Mouse (Mus musculus) liver, embryonic 14.5 days (tissue): ENCODE results near the gene Notch2. TPM values are rescaled to one million over a fixed set of nuclear protein-coding genes. Genes with fewer than 3 reads are reported as not detected.

ENCODE experiments used
- ATAC-seq: fragments of 200-750 bp; cut with Nextera tagmentation; 2 replicates; pipeline ENCODE4 v1.8.0; 2017; ENCODE audit warnings: moderate number of reproducible peaks, mild to moderate bottlenecking, moderate library complexity; ENCODE audit not compliant: insufficient read depth
- DNase-seq, 3 experiments: peaks; one replicate each; pipeline ENCODE4 v3.0.0-alpha.2; 2012 to 2013; ENCODE audit warnings: low read depth in 3 of 3, low spot score in 3 of 3
- H3K27ac ChIP-seq: fragments of 300-500 bp; sonication (generic); 2 replicates; pipeline ENCODE4 v1.5.1; 2014; ENCODE audit warnings: moderate library complexity, mild to moderate bottlenecking, control low read depth, inconsistent platforms
- H3K27me3 ChIP-seq: fragments of 300-500 bp; sonication (generic); 2 replicates; pipeline ENCODE4 v1.6.1; 2014; ENCODE audit warnings: mild to moderate bottlenecking, low read length, moderate library complexity; ENCODE audit not compliant: control insufficient read depth, insufficient read depth
- H3K36me3 ChIP-seq: fragments of 300-500 bp; sonication (generic); replicated peaks from 2 replicates; pipeline ENCODE4 v1.6.1; 2014; ENCODE audit warnings: low read depth; ENCODE audit not compliant: control insufficient read depth, insufficient read depth
- H3K4me1 ChIP-seq, 2 experiments: fragments of 200-500 bp in 1 of 2; fragments of 300-500 bp in 1 of 2; sonication (generic) in 1 of 2; replicated peaks; 2 replicates each; pipeline ENCODE4 v1.6.1; 2012 to 2014; ENCODE audit warnings: antibody characterized with exemption in 1 of 2, inconsistent platforms in 1 of 2, low read length in 1 of 2; ENCODE audit not compliant: control insufficient read depth in 2 of 2, insufficient read depth in 2 of 2
- H3K4me2 ChIP-seq: fragments of 300-500 bp; sonication (generic); 2 replicates; pipeline ENCODE4 v1.6.1; 2014; ENCODE audit warnings: low read depth, mild to moderate bottlenecking, control low read depth, moderate library complexity
- H3K4me3 ChIP-seq, 2 experiments: fragments of 200-500 bp in 1 of 2; fragments of 300-500 bp in 1 of 2; sonication (generic) in 1 of 2; 2 replicates each; pipeline ENCODE4 v1.5.1; 2012 to 2014; ENCODE audit warnings: low read depth in 2 of 2, low read length in 2 of 2, mild to moderate bottlenecking in 2 of 2, control low read depth in 1 of 2, inconsistent platforms in 1 of 2, moderate library complexity in 1 of 2; ENCODE audit not compliant: insufficient read depth in 1 of 2
- H3K9ac ChIP-seq: fragments of 300-500 bp; sonication (generic); replicated peaks from 2 replicates; pipeline ENCODE4 v1.6.1; 2014; ENCODE audit warnings: mild to moderate bottlenecking, control low read depth, moderate library complexity
- H3K9me3 ChIP-seq: fragments of 300-500 bp; sonication (generic); 2 replicates; pipeline ENCODE4 v1.6.1; 2016; ENCODE audit warnings: low read length, mixed read lengths; ENCODE audit not compliant: control insufficient read depth
- CTCF ChIP-seq: IDR thresholded peaks from 2 replicates; pipeline ENCODE4 v1.5.1; 2016; ENCODE audit warnings: antibody characterized with exemption, low read depth, control low read depth
- EP300 ChIP-seq: IDR thresholded peaks from 2 replicates; pipeline ENCODE4 v1.6.1; 2016; ENCODE audit warnings: antibody characterized with exemption, low read depth
- WGBS: fragments of 180-500 bp; shearing (Covaris S2); extraction: QIAGEN DNeasy Blood & Tissue Kit; methylation state at CpG from one replicate; pipeline ENCODE4 v1.1.7; 2014; ENCODE audit not compliant: insufficient replicate concordance; 5-methylcytosine and 5-hydroxymethylcytosine counted together
- polyA plus RNA-seq, 2 experiments: library from polyadenylated mRNA; depleted of rRNA in 1 of 2; stranded (reverse) in 1 of 2; unstranded in 1 of 2; fragments of >200 nt; fragmentation: Nextera tagmentation in 1 of 2; extraction: Ambion mirVana in 1 of 2; gene quantifications; 2 replicates each; pipeline versions ENCODE4 v1.2.1 to v1.2.3; 2012 to 2014

Notch2 gene
- polyA plus RNA-seq, 2 experiments: 3.0 to 5.4 TPM

GRCm38 (mm10) chr3:98094629-98095583 lies 81.6 kb downstream of the Notch2 start:
- no peak overlapping the region for H3K4me2 ChIP-seq
- no peak overlapping the region for H3K27ac ChIP-seq
- ATAC-seq (no peak), DNase-seq (no peak)
- no peak overlapping the region for H3K9ac ChIP-seq
- TF ChIP-seq CTCF (no peak), EP300 (no peak)
- no peaks in the 10 kb centered on the region for H3K27me3 ChIP-seq
- WGBS: 74% methylated on average over 17 of the region's 17 CpGs
- H3K36me3 ChIP-seq: no peaks in the 10 kb centered on the region; the same call in 1 of the 2 replicates
- no peaks in the 10 kb centered on the region for H3K4me1 ChIP-seq
- H3K4me3 ChIP-seq: no peak overlapping the region
- no peaks in the 10 kb centered on the region for H3K9me3 ChIP-seq

GRCm38 (mm10) chr3:98096981-98097380 lies 83.7 kb downstream of the Notch2 start:
- 82% methylated on average over 7 of the region's 7 CpGs for WGBS
- no peaks in the 10 kb centered on the region for H3K9me3 ChIP-seq
- no peaks in the 10 kb centered on the region for H3K27me3 ChIP-seq
- no peak overlapping the region for H3K9ac ChIP-seq
- ATAC-seq (no peak), DNase-seq (no peak)
- H3K4me1 ChIP-seq: no peaks in the 10 kb centered on the region
- H3K4me3 ChIP-seq: no peak overlapping the region
- no peak overlapping the region for H3K27ac ChIP-seq
- TF ChIP-seq EP300 (no peak), CTCF (no peak)
- H3K36me3 ChIP-seq: no peaks in the 10 kb centered on the region; the same call in 1 of the 2 replicates
- no peak overlapping the region for H3K4me2 ChIP-seq

- Histone ChIP-seq H3K4me3 (no peak overlapping the region), H3K27ac (no peak overlapping the region), H3K4me1 (no peaks in the 10 kb centered on the region), H3K9me3 (no peaks in the 10 kb centered on the region; the same call in 1 of the 2 replicates), H3K9ac (no peak overlapping the region), H3K27me3 (no peaks in the 10 kb centered on the region), H3K36me3 (peaks cover 10% of the 10 kb centered on the region), H3K4me2 (no peak overlapping the region)
- no peak for DNase-seq
- 82% methylated on average over 5 of the region's 5 CpGs for WGBS
- TF ChIP-seq EP300 (no peak), CTCF (no peak)
- no peak for ATAC-seq
Observed at GRCm38 (mm10) chr3:98098676-98099075, 85.3 kb downstream of the Notch2 start.

- WGBS: 76% methylated on average over 10 of the region's 10 CpGs
- Histone ChIP-seq H3K9ac (no peak overlapping the region), H3K27me3 (no peaks in the 10 kb centered on the region), H3K4me2 (no peak overlapping the region), H3K4me3 (no peak overlapping the region), H3K27ac (no peak overlapping the region), H3K36me3 (peaks cover 14% of the 10 kb centered on the region), H3K4me1 (0 out of 4 replicates have a peak, but pooled peaks cover 0 to under 1% of the 10 kb centered on the region in 2 experiments), H3K9me3 (no peaks in the 10 kb centered on the region; the same call in 1 of the 2 replicates)
- no peak for ATAC-seq
- TF ChIP-seq CTCF (peak; percentile 81), EP300 (no peak)
- no peak for DNase-seq
Observed at GRCm38 (mm10) chr3:98099287-98099686, 86.0 kb downstream of the Notch2 start.

GRCm38 (mm10) chr3:98101541-98101940 lies 88.2 kb downstream of the Notch2 start:
- Histone ChIP-seq H3K9ac (no peak overlapping the region), H3K36me3 (peaks cover 18% of the 10 kb centered on the region), H3K27me3 (no peaks in the 10 kb centered on the region), H3K9me3 (no peaks in the 10 kb centered on the region; the same call in 1 of the 2 replicates), H3K4me2 (no peak overlapping the region), H3K27ac (no peak overlapping the region), H3K4me3 (no peak overlapping the region), H3K4me1 (peaks cover 0 to 5% of the 10 kb centered on the region in 2 experiments; a peak in 1 of 4 replicates)
- DNase-seq (no peak), ATAC-seq (no peak)
- 45% methylated on average over 10 of the region's 10 CpGs for WGBS
- TF ChIP-seq CTCF (no peak), EP300 (no peak)
